Mouse (Mus musculus) mesoderm, embryonic 11.5 days (tissue): ENCODE results near the gene Celsr3.

Experiments used
- DNase-seq: peaks from one replicate; pipeline ENCODE4 v3.0.0-alpha.2; 2012; ENCODE audit warnings: low read depth, low spot score

Celsr3 gene

GRCm38 (mm10) chr9:108854241-108854696 is 28.1 kb downstream of the Celsr3 start:
- DNase-seq: peak; percentile 91

GRCm38 (mm10) chr9:108855335-108855734 is 29.2 kb downstream of the Celsr3 start:
- DNase-seq: no peak

GRCm38 (mm10) chr9:108858792-108859527 is 32.8 kb downstream of the Celsr3 start:
- no peak for DNase-seq
